Mouse (Mus musculus) midbrain, postnatal 0 days (tissue): ENCODE measurements around the gene Prf1. TPM values are rescaled to one million over a fixed set of nuclear protein-coding genes. Genes with fewer than 3 reads are reported as not detected.

Experiments used
- ATAC-seq: fragments of 200-750 bp; cut with Nextera tagmentation; 2 replicates; pipeline ENCODE4 v1.8.0; 2017; ENCODE audit warnings: moderate number of reproducible peaks, mild to moderate bottlenecking, moderate TSS enrichment, moderate library complexity; ENCODE audit not compliant: low FRiP score
- DNase-seq: peaks from one replicate; pipeline ENCODE4 v3.0.0-alpha.2; 2015; ENCODE audit warnings: low spot score
- H3K27ac ChIP-seq: fragments of 300-500 bp; sonication (generic); 2 replicates; pipeline ENCODE4 v1.5.1; 2014; ENCODE audit warnings: low read depth, mild to moderate bottlenecking, low read length, mixed read lengths
- H3K27me3 ChIP-seq: fragments of 300-500 bp; sonication (generic); 2 replicates; pipeline ENCODE4 v1.6.1; 2014; ENCODE audit warnings: low read length, control low read depth, mixed read lengths; ENCODE audit not compliant: insufficient read depth
- H3K36me3 ChIP-seq: fragments of 300-500 bp; sonication (generic); 2 replicates; pipeline ENCODE4 v1.6.1; 2014; ENCODE audit warnings: low read length, control low read depth, mixed read lengths; ENCODE audit not compliant: insufficient read depth
- H3K4me1 ChIP-seq: fragments of 300-500 bp; sonication (generic); 2 replicates; pipeline ENCODE4 v1.6.1; 2014; ENCODE audit warnings: mild to moderate bottlenecking, control low read depth, antibody characterized with exemption, low read length, mixed read lengths; ENCODE audit not compliant: insufficient read depth
- H3K4me2 ChIP-seq: fragments of 300-500 bp; sonication (generic); 2 replicates; pipeline ENCODE4 v1.6.1; 2014; ENCODE audit warnings: low read depth, mild to moderate bottlenecking, low read length, mixed read lengths; ENCODE audit not compliant: poor library complexity, severe bottlenecking
- H3K4me3 ChIP-seq: fragments of 300-500 bp; sonication (generic); 2 replicates; pipeline ENCODE4 v1.5.1; 2014; ENCODE audit warnings: low read depth, mild to moderate bottlenecking, low read length, moderate library complexity
- H3K9ac ChIP-seq: fragments of 300-500 bp; sonication (generic); replicated peaks from 2 replicates; pipeline ENCODE4 v1.6.1; 2014; ENCODE audit warnings: mild to moderate bottlenecking, low read length, moderate library complexity, mixed read lengths; ENCODE audit not compliant: poor library complexity, severe bottlenecking
- H3K9me3 ChIP-seq: fragments of 300-500 bp; sonication (generic); 2 replicates; pipeline ENCODE4 v1.6.1; 2016; ENCODE audit warnings: low read length, control low read depth
- CTCF ChIP-seq: IDR thresholded peaks from 2 replicates; pipeline ENCODE4 v1.5.1; 2016; ENCODE audit warnings: antibody characterized with exemption, mild to moderate bottlenecking
- WGBS: fragments of 180-500 bp; shearing (Covaris S2); extraction: QIAGEN DNeasy Blood & Tissue Kit; methylation state at CpG from one replicate; pipeline ENCODE4 v1.1.7; 2014; 5-methylcytosine and 5-hydroxymethylcytosine counted together
- polyA plus RNA-seq: library from polyadenylated mRNA; unstranded; fragments of >200 nt; fragmentation: Nextera tagmentation; extraction: Ambion mirVana; gene quantifications from 2 replicates; pipeline ENCODE4 v1.2.1, GENCODE M21; 2015
- total RNA-seq: library from RNA; depleted of rRNA; stranded (reverse); fragments of >200 nt; gene quantifications from 2 replicates; pipeline ENCODE4 v1.2.3, GENCODE M21; 2014

Gene Prf1
- total and polyA plus RNA-seq, 2 experiments from 2014 or later, result not detected

DNA sequence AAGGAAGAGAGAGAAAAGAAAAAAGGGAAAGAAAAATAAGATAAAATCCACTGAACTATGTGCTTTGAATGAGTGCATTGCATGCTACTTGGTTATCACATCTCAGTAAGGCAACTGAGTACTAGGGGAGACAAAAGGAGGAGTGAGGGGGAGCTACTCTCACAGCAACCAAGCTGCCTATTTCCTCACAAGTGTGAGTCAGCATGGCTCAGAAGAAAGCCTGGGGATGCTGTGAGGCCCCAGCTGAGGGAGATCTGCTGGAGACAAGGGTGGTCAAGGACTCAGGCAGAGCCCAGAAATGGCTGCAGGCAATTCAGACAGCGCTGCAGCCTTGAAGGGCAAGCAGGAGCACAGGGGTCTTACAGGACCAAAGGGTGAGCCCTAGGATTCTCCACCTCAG lies 39.5 kb upstream of the Prf1 start:
- no peak overlapping the region for H3K9ac ChIP-seq
- 100% methylated on average over 1 of the region's 1 CpGs for whole genome bisulfite sequencing
- no peak for DNase-seq
- no peak overlapping the region for H3K4me2 ChIP-seq
- no peak for ATAC-seq
- H3K4me1 ChIP-seq, result no peaks in the 10 kb centered on the region
- no peak overlapping the region for H3K27ac ChIP-seq
- 0 out of 2 replicates have a peak, but pooled peaks cover 2% of the 10 kb centered on the region for H3K9me3 ChIP-seq
- H3K36me3 ChIP-seq, result no peaks in the 10 kb centered on the region
- TF ChIP-seq CTCF, result no peak
- no peaks in the 10 kb centered on the region for H3K27me3 ChIP-seq
- no peak overlapping the region for H3K4me3 ChIP-seq

DNA sequence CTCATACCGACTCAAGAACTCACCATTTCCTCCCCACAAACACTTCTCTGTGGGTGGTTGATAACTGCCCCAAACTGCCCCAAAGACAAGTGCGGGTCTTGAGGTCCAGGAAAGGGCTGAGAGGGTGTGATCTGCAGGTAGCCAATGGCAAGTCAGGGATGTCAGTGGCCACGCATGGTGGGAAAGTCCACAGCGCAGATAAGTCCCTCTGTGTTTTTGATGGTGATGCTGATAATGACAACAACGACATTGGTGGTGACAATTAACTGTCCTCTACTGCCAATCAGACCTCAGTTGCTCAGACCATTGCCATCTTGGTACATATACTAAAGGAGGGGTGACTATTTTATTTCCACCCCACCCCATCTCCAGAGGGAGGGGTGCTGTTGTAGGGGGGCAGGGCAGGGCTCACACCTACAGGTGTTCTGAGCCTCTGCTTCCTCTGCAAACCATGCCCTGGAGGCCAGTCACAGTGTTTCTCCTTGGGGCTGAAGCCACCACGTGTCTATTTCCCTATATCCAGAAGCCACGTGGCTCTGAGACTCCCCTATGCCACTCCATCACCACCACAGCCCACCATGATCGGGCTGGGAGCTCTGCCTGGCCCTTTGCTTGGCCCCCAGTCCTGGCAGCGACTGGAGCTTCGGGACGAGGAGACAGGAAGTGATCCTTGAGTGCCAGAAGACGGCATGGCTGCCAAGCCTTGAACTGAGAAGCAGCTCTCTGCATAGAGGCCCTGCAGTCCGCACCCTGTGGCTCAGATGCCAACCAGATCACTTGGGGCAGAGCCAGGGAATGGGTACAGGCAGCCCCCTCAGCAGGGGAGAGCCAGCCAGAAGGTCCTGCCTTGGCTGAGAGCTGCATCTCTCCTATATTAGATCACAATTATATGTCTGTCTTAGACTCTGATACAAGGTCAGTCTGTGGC lies 36.1 kb upstream of the Prf1 start:
- Histone ChIP-seq H3K27me3 (no peaks in the 10 kb centered on the region), H3K9ac (no peak overlapping the region), H3K9me3 (no peaks in the 10 kb centered on the region), H3K4me3 (no peak overlapping the region), H3K4me1 (no peaks in the 10 kb centered on the region), H3K27ac (no peak overlapping the region), H3K4me2 (no peak overlapping the region), H3K36me3 (no peaks in the 10 kb centered on the region)
- DNase-seq (peak; percentile 51), ATAC-seq (no peak)
- no peak for TF ChIP-seq CTCF
- WGBS, result 73% methylated on average over 13 of the region's 13 CpGs

DNA sequence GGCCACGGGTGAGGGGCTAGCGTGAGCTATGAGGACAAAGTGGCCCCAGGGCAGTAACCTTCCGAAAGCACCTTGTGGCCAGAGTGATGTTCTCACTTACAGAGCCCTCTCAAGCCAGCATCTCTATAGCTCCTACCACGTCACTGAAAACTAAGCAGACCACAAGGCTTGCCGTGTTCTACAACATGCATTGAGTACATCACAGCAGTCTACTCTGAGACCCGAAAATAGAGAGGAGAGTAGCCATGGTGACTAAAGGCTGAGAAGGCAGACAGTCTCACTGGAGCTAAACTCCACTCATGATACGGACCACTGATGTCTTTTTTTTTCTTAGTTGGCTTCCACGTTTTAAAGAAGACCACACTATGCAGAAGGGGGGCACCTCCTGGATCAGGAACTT lies 34.0 kb upstream of the Prf1 start:
- Histone ChIP-seq H3K4me3 (no peak overlapping the region), H3K4me1 (no peaks in the 10 kb centered on the region), H3K4me2 (no peak overlapping the region), H3K9ac (no peak overlapping the region), H3K27me3 (no peaks in the 10 kb centered on the region), H3K27ac (no peak overlapping the region), H3K9me3 (no peaks in the 10 kb centered on the region), H3K36me3 (no peaks in the 10 kb centered on the region)
- 81% methylated on average over 8 of the region's 8 CpGs for WGBS
- DNase-seq (no peak), ATAC-seq (no peak)
- no peak for TF ChIP-seq CTCF

- Histone ChIP-seq H3K4me2 (no peak overlapping the region), H3K27ac (no peak overlapping the region), H3K9me3 (no peaks in the 10 kb centered on the region), H3K4me1 (no peaks in the 10 kb centered on the region), H3K4me3 (no peak overlapping the region), H3K27me3 (0 out of 2 replicates have a peak, but pooled peaks cover 6% of the 10 kb centered on the region), H3K9ac (no peak overlapping the region), H3K36me3 (no peaks in the 10 kb centered on the region)
- ATAC-seq (no peak), DNase-seq (no peak)
- no peak for TF ChIP-seq CTCF
- 91% methylated on average over 5 of the region's 5 CpGs for WGBS
Observed at GRCm38 (mm10) chr10:61267378-61267777, 30.3 kb upstream of the Prf1 start.

DNA sequence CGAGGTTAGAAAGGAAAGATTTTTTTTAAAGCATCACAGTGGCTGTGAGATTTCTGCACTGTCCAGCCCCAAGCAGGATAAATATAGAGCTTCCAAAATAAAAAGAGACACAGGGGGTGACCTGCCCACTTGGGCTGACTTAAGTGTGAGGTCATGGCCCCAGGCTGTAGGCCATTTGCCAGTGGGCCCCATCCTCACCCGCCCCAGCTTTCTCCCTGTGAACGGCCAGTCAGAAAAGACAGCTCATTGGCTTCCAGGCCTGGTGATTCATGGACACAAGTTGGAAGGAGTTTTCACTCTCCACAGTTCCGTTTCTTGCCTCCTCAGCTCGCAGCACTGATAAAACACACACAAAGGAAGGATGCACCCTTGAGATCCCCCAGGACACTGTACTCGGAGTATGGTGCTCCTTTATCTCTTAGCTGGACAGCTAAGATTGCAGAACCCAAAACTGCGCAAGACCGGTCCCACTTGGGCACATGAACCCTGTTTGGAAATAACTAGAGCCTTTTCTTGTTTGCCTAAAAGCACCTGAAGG lies 25.5 kb upstream of the Prf1 start:
- H3K4me3 ChIP-seq, result no peak overlapping the region
- H3K27me3 ChIP-seq, result peaks cover 23% of the 10 kb centered on the region
- no peak overlapping the region for H3K27ac ChIP-seq
- DNase-seq (no peak), ATAC-seq (no peak)
- no peaks in the 10 kb centered on the region for H3K36me3 ChIP-seq
- no peak overlapping the region for H3K4me2 ChIP-seq
- H3K9me3 ChIP-seq, result no peaks in the 10 kb centered on the region
- 57% methylated on average over 8 of the region's 8 CpGs for WGBS
- no peak for TF ChIP-seq CTCF
- H3K4me1 ChIP-seq, result no peaks in the 10 kb centered on the region
- no peak overlapping the region for H3K9ac ChIP-seq

DNA sequence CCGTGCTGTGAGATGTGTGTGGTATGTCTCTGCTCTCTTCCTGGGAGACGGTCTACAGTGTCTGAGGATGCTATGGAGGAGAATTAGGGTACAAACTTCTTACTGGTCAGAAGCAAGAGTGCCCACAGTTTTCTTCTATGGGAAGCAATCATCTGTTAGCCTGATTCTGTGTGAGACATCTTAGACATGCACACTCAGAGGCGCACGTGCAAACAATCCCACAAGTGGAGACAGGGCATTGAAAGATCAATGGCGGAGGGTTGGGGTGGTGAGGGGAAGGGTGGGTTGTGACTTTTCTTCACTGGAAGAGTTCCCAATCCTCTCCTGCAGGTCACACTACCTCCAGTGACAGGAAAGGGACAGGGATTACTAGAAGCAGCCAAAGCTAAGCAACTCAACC lies 25.0 kb upstream of the Prf1 start:
- peaks cover 23% of the 10 kb centered on the region for H3K27me3 ChIP-seq
- H3K36me3 ChIP-seq, result no peaks in the 10 kb centered on the region
- H3K4me1 ChIP-seq, result no peaks in the 10 kb centered on the region
- H3K4me3 ChIP-seq, result peak overlapping the region; percentile 50
- H3K4me2 ChIP-seq, result peak overlapping the region; percentile 98
- DNase-seq, result no peak
- no peak overlapping the region for H3K27ac ChIP-seq
- WGBS, result 46% methylated on average over 5 of the region's 5 CpGs
- no peak for TF ChIP-seq CTCF
- peak overlapping the region; percentile 60; the same call in 1 of the 2 replicates for H3K9ac ChIP-seq
- no peak for ATAC-seq
- no peaks in the 10 kb centered on the region for H3K9me3 ChIP-seq
